Mouse (Mus musculus): ENCODE results near the gene Uqcrc2. TPM values are rescaled to one million over a fixed set of nuclear protein-coding genes. Genes with fewer than 3 reads are reported as not detected.

The Uqcrc2 gene
- polyA plus RNA-seq, 1 experiment from 2014 or later, result 118 TPM

GRCm38 (mm10) chr7:120632518-120632917 is 2.5 kb upstream of the Uqcrc2 start:
- Histone ChIP-seq H3K9me3 (ENCODE audit: low read length) (no peaks in the 10 kb centered on the region), H3K4me2 (replicated peaks; ENCODE audit: low read depth, low read length) (no peak overlapping the region), H3K27me3 (replicated peaks; ENCODE audit: insufficient read depth, low read length) (no peaks in the 10 kb centered on the region), H3K4me3 (ENCODE audit: low read depth, low read length) (no peak overlapping the region), H3K4me1 (ENCODE audit: insufficient read depth, low read depth, low read length) (peaks cover 10% of the 10 kb centered on the region), H3K27ac (ENCODE audit: low read length) (no peak overlapping the region), H3K9ac (replicated peaks; ENCODE audit: low read depth) (no peak overlapping the region), H3K36me3 (ENCODE audit: insufficient read depth, low read length) (no peaks in the 10 kb centered on the region)
- ATAC-seq (no peak), DNase-seq (ENCODE audit: low spot score) (peak; percentile 72)
- 43% methylated on average over 1 of the region's 1 CpGs for WGBS
- TF ChIP-seq CTCF (IDR thresholded peaks at IDR 0.05) (peak; percentile 63), EP300 (IDR thresholded peaks at IDR 0.05) (no peak)

- H3K27me3 ChIP-seq (replicated peaks; ENCODE audit: insufficient read depth, low read length), result no peaks in the 10 kb centered on the region
- peak overlapping the region; percentile 96 for H3K27ac ChIP-seq (ENCODE audit: low read length)
- 5% methylated on average over 9 of the region's 9 CpGs for WGBS
- no peaks in the 10 kb centered on the region for H3K9me3 ChIP-seq (ENCODE audit: low read length)
- peak overlapping the region; percentile 92 for H3K9ac ChIP-seq (replicated peaks; ENCODE audit: low read depth)
- H3K4me3 ChIP-seq (ENCODE audit: low read depth, low read length), result peak overlapping the region; percentile 96
- TF ChIP-seq EP300 (IDR thresholded peaks at IDR 0.05) (no peak), CTCF (IDR thresholded peaks at IDR 0.05) (no peak)
- H3K36me3 ChIP-seq (ENCODE audit: insufficient read depth, low read length), result peaks cover under 1% of the 10 kb centered on the region; the same call in 1 of the 2 replicates
- peaks cover 10% of the 10 kb centered on the region for H3K4me1 ChIP-seq (ENCODE audit: insufficient read depth, low read depth, low read length)
- DNase-seq (ENCODE audit: low spot score) (peak; percentile 50), ATAC-seq (no peak)
- peak overlapping the region; percentile 86 for H3K4me2 ChIP-seq (replicated peaks; ENCODE audit: low read depth, low read length)
Observed at GRCm38 (mm10) chr7:120634301-120634700, 675 bp upstream of the Uqcrc2 start.

DNA sequence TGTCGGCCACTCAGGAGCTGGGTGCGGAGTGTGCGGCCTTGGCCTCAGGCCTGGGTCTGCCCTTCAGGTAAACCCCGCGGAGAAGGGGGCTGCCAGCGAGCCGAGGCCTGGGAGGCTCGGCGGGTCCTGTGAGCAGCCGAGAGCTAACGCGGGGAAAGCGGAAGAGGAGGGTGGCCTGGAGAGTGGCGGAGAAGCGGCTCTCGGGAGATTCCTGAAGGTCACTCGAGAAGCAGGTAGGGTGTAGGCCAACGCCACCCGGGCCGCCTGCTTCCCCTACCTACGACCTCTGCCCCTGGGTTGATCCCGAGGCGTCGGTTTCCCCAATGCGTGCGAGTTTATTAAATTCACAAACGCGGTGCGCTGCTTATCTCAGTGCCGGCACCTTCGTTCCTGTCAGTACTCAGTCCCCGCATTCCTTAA is 396 bp downstream of the Uqcrc2 start:
- peak overlapping the region; percentile 86 for H3K4me2 ChIP-seq (replicated peaks; ENCODE audit: low read depth, low read length)
- peak; percentile 80 for ATAC-seq
- TF ChIP-seq EP300 (IDR thresholded peaks at IDR 0.05) (no peak), CTCF (IDR thresholded peaks at IDR 0.05) (no peak)
- H3K4me1 ChIP-seq (ENCODE audit: insufficient read depth, low read depth, low read length), result peaks cover 10% of the 10 kb centered on the region
- peak overlapping the region; percentile 96 for H3K4me3 ChIP-seq (ENCODE audit: low read depth, low read length)
- H3K27me3 ChIP-seq (replicated peaks; ENCODE audit: insufficient read depth, low read length), result no peaks in the 10 kb centered on the region
- peak; percentile 68 for DNase-seq (ENCODE audit: low spot score)
- no peaks in the 10 kb centered on the region for H3K9me3 ChIP-seq (ENCODE audit: low read length)
- peaks cover 9% of the 10 kb centered on the region; the same call in 1 of the 2 replicates for H3K36me3 ChIP-seq (ENCODE audit: insufficient read depth, low read length)
- peak overlapping the region; percentile 96 for H3K27ac ChIP-seq (ENCODE audit: low read length)
- peak overlapping the region; percentile 92 for H3K9ac ChIP-seq (replicated peaks; ENCODE audit: low read depth)
- under 1% methylated on average over 32 of the region's 32 CpGs for WGBS

GRCm38 (mm10) chr7:120635821-120636220 is 845 bp downstream of the Uqcrc2 start:
- Histone ChIP-seq H3K27me3 (replicated peaks; ENCODE audit: insufficient read depth, low read length) (no peaks in the 10 kb centered on the region), H3K4me3 (ENCODE audit: low read depth, low read length) (peak overlapping the region; percentile 96), H3K4me2 (replicated peaks; ENCODE audit: low read depth, low read length) (peak overlapping the region; percentile 86), H3K4me1 (ENCODE audit: insufficient read depth, low read depth, low read length) (peaks cover 10% of the 10 kb centered on the region), H3K9ac (replicated peaks; ENCODE audit: low read depth) (peak overlapping the region; percentile 92), H3K9me3 (ENCODE audit: low read length) (no peaks in the 10 kb centered on the region), H3K36me3 (ENCODE audit: insufficient read depth, low read length) (peaks cover 12% of the 10 kb centered on the region; the same call in 1 of the 2 replicates), H3K27ac (ENCODE audit: low read length) (peak overlapping the region; percentile 96)
- DNase-seq (ENCODE audit: low spot score) (peak; percentile 6), ATAC-seq (no peak)
- TF ChIP-seq EP300 (IDR thresholded peaks at IDR 0.05) (no peak), CTCF (IDR thresholded peaks at IDR 0.05) (peak; percentile 17; the same call in 1 of the 2 replicates)
- WGBS, result under 1% methylated on average over 11 of the region's 11 CpGs

GRCm38 (mm10) chr7:120643217-120643616 is 8.2 kb downstream of the Uqcrc2 start:
- no peak for ATAC-seq
- TF ChIP-seq CTCF (IDR thresholded peaks at IDR 0.05) (peak; percentile 44), EP300 (IDR thresholded peaks at IDR 0.05) (no peak)
- Histone ChIP-seq H3K9me3 (ENCODE audit: low read length) (no peaks in the 10 kb centered on the region), H3K4me1 (ENCODE audit: insufficient read depth, low read depth, low read length) (no peaks in the 10 kb centered on the region), H3K9ac (replicated peaks; ENCODE audit: low read depth) (no peak overlapping the region), H3K4me3 (ENCODE audit: low read depth, low read length) (no peak overlapping the region), H3K27ac (ENCODE audit: low read length) (no peak overlapping the region), H3K4me2 (replicated peaks; ENCODE audit: low read depth, low read length) (no peak overlapping the region), H3K27me3 (replicated peaks; ENCODE audit: insufficient read depth, low read length) (no peaks in the 10 kb centered on the region), H3K36me3 (ENCODE audit: insufficient read depth, low read length) (peaks cover 36% of the 10 kb centered on the region)
- DNase-seq (ENCODE audit: low spot score), result no peak
- WGBS, result 55% methylated on average over 4 of the region's 4 CpGs

- DNase-seq (ENCODE audit: low spot score), result no peak
- Histone ChIP-seq H3K4me2 (replicated peaks; ENCODE audit: low read depth, low read length) (no peak overlapping the region), H3K4me1 (ENCODE audit: insufficient read depth, low read depth, low read length) (no peaks in the 10 kb centered on the region), H3K9ac (replicated peaks; ENCODE audit: low read depth) (no peak overlapping the region), H3K36me3 (ENCODE audit: insufficient read depth, low read length) (peaks cover 40% of the 10 kb centered on the region), H3K9me3 (ENCODE audit: low read length) (no peaks in the 10 kb centered on the region), H3K4me3 (ENCODE audit: low read depth, low read length) (no peak overlapping the region), H3K27ac (ENCODE audit: low read length) (no peak overlapping the region), H3K27me3 (replicated peaks; ENCODE audit: insufficient read depth, low read length) (no peaks in the 10 kb centered on the region)
- ATAC-seq, result no peak
- WGBS, result 76% methylated on average over 2 of the region's 2 CpGs
- TF ChIP-seq EP300 (IDR thresholded peaks at IDR 0.05) (no peak), CTCF (IDR thresholded peaks at IDR 0.05) (no peak)
Observed at GRCm38 (mm10) chr7:120647849-120648248, 12.9 kb downstream of the Uqcrc2 start.

GRCm38 (mm10) chr7:120662079-120662478 is 27.1 kb downstream of the Uqcrc2 start:
- Histone ChIP-seq H3K9me3 (ENCODE audit: low read length) (no peaks in the 10 kb centered on the region), H3K4me3 (ENCODE audit: low read depth, low read length) (no peak overlapping the region), H3K4me2 (replicated peaks; ENCODE audit: low read depth, low read length) (no peak overlapping the region), H3K4me1 (ENCODE audit: insufficient read depth, low read depth, low read length) (no peaks in the 10 kb centered on the region), H3K36me3 (ENCODE audit: insufficient read depth, low read length) (peaks cover 25% of the 10 kb centered on the region), H3K27ac (ENCODE audit: low read length) (no peak overlapping the region), H3K27me3 (replicated peaks; ENCODE audit: insufficient read depth, low read length) (no peaks in the 10 kb centered on the region), H3K9ac (replicated peaks; ENCODE audit: low read depth) (no peak overlapping the region)
- no peak for ATAC-seq
- TF ChIP-seq CTCF (IDR thresholded peaks at IDR 0.05), result no peak
- no peak for TF ChIP-seq EP300 (IDR thresholded peaks at IDR 0.05)
- 90% methylated on average over 4 of the region's 4 CpGs for WGBS
- no peak for DNase-seq (ENCODE audit: low spot score)

All from lung, postnatal 0 days (tissue).